Mouse (Mus musculus) stomach, embryonic 14.5 days (tissue): ENCODE results near the gene Sap30. TPM values are rescaled to one million over a fixed set of nuclear protein-coding genes. Genes with fewer than 3 reads are reported as not detected.

Experiments
- ATAC-seq: fragments of 200-750 bp; cut with Nextera tagmentation; 2 replicates; pipeline ENCODE4 v1.8.0; 2017; ENCODE audit warnings: low read depth, moderate TSS enrichment; ENCODE audit not compliant: insufficient number of reproducible peaks, insufficient read depth, low FRiP score
- H3K27ac ChIP-seq: fragments of 300-500 bp; sonication (generic); 2 replicates; pipeline ENCODE4 v1.5.1; 2014; ENCODE audit warnings: mild to moderate bottlenecking, low read length, moderate library complexity, mixed read lengths
- H3K27me3 ChIP-seq: fragments of 300-500 bp; sonication (generic); 2 replicates; pipeline ENCODE4 v1.6.1; 2014; ENCODE audit warnings: low read length, control low read depth, mixed read lengths; ENCODE audit not compliant: control insufficient read depth, insufficient read depth
- H3K36me3 ChIP-seq: fragments of 300-500 bp; sonication (generic); 2 replicates; pipeline ENCODE4 v1.6.1; 2014; ENCODE audit warnings: mild to moderate bottlenecking, control low read depth, low read length, moderate library complexity, mixed read lengths; ENCODE audit not compliant: control insufficient read depth, insufficient read depth
- H3K4me1 ChIP-seq: fragments of 300-500 bp; sonication (generic); 2 replicates; pipeline ENCODE4 v1.6.1; 2014; ENCODE audit warnings: low read length, control low read depth, mixed read lengths; ENCODE audit not compliant: control insufficient read depth, insufficient read depth
- H3K4me2 ChIP-seq: fragments of 300-500 bp; sonication (generic); replicated peaks from 2 replicates; pipeline ENCODE4 v1.6.1; 2014; ENCODE audit warnings: low read depth, low read length, control low read depth
- H3K4me3 ChIP-seq: fragments of 300-500 bp; sonication (generic); 2 replicates; pipeline ENCODE4 v1.5.1; 2014; ENCODE audit warnings: low read depth, low read length, control low read depth
- H3K9ac ChIP-seq: fragments of 300-500 bp; sonication (generic); replicated peaks from 2 replicates; pipeline ENCODE4 v1.6.1; 2014; ENCODE audit warnings: low read depth, mild to moderate bottlenecking, control low read depth, low read length, moderate library complexity, mixed read lengths
- H3K9me3 ChIP-seq: fragments of 300-500 bp; sonication (generic); 2 replicates; pipeline ENCODE4 v1.6.1; 2016; ENCODE audit warnings: low read depth, low read length, control low read depth; ENCODE audit not compliant: control insufficient read depth
- WGBS: fragments of 180-500 bp; shearing (Covaris S2); extraction: QIAGEN DNeasy Blood & Tissue Kit; methylation state at CpG from one replicate; pipeline ENCODE4 v1.1.7; 2014; 5-methylcytosine and 5-hydroxymethylcytosine counted together
- polyA plus RNA-seq: library from polyadenylated mRNA; unstranded; fragments of >200 nt; fragmentation: Nextera tagmentation; extraction: Ambion mirVana; gene quantifications from 2 replicates; pipeline ENCODE4 v1.2.1, GENCODE M21; 2014

The Sap30 gene
- polyA plus RNA-seq, 1 experiment from 2014 or later = 43.6 TPM

GRCm38 (mm10) chr8:57443289-57443688, 44.4 kb downstream of the Sap30 start:
- no peak overlapping the region for H3K4me3 ChIP-seq
- no peaks in the 10 kb centered on the region for H3K9me3 ChIP-seq
- no peaks in the 10 kb centered on the region for H3K4me1 ChIP-seq
- 64% methylated on average over 4 of the region's 4 CpGs for WGBS
- H3K36me3 ChIP-seq = no peaks in the 10 kb centered on the region
- H3K9ac ChIP-seq = no peak overlapping the region
- H3K27ac ChIP-seq = no peak overlapping the region
- no peak for ATAC-seq
- no peaks in the 10 kb centered on the region for H3K27me3 ChIP-seq
- no peak overlapping the region for H3K4me2 ChIP-seq

DNA sequence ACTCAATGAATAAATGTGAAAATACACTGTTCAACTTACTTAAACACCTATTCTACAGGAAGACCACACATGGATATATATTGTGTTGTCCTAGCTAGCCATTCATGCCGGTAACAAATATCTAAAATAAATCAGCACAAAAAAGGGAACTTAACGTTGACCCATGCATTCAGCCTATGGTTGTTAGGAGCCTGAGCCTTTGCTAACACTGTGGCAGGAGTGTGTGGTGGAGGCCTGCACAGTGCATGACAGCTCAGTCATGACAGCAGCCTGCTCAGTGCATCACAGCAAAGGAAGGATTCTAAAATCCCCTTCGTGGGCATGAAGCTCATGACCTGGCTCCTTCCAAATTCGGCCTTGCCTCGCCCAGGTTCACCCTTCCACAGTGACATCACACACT, 46.1 kb downstream of the Sap30 start:
- H3K27ac ChIP-seq = no peak overlapping the region
- no peaks in the 10 kb centered on the region for H3K4me1 ChIP-seq
- 89% methylated on average over 5 of the region's 5 CpGs for WGBS
- no peaks in the 10 kb centered on the region for H3K36me3 ChIP-seq
- no peak overlapping the region for H3K4me3 ChIP-seq
- no peaks in the 10 kb centered on the region for H3K27me3 ChIP-seq
- no peak for ATAC-seq
- H3K4me2 ChIP-seq = no peak overlapping the region
- H3K9ac ChIP-seq = no peak overlapping the region
- H3K9me3 ChIP-seq = no peaks in the 10 kb centered on the region

GRCm38 (mm10) chr8:57441131-57441530, 46.5 kb downstream of the Sap30 start:
- Histone ChIP-seq H3K36me3 (no peaks in the 10 kb centered on the region), H3K4me3 (no peak overlapping the region), H3K27me3 (no peaks in the 10 kb centered on the region), H3K27ac (no peak overlapping the region), H3K9me3 (no peaks in the 10 kb centered on the region), H3K4me2 (no peak overlapping the region), H3K4me1 (no peaks in the 10 kb centered on the region), H3K9ac (no peak overlapping the region)
- WGBS = 61% methylated on average over 4 of the region's 4 CpGs
- ATAC-seq = no peak

- Histone ChIP-seq H3K4me2 (no peak overlapping the region), H3K27me3 (no peaks in the 10 kb centered on the region), H3K4me1 (no peaks in the 10 kb centered on the region), H3K36me3 (no peaks in the 10 kb centered on the region), H3K27ac (no peak overlapping the region), H3K4me3 (no peak overlapping the region), H3K9ac (no peak overlapping the region), H3K9me3 (no peaks in the 10 kb centered on the region)
- ATAC-seq = no peak
- WGBS = 87% methylated on average over 9 of the region's 9 CpGs
These were observed 51.2 kb downstream of the Sap30 start for GRCm38 (mm10) chr8:57436437-57436796.

DNA sequence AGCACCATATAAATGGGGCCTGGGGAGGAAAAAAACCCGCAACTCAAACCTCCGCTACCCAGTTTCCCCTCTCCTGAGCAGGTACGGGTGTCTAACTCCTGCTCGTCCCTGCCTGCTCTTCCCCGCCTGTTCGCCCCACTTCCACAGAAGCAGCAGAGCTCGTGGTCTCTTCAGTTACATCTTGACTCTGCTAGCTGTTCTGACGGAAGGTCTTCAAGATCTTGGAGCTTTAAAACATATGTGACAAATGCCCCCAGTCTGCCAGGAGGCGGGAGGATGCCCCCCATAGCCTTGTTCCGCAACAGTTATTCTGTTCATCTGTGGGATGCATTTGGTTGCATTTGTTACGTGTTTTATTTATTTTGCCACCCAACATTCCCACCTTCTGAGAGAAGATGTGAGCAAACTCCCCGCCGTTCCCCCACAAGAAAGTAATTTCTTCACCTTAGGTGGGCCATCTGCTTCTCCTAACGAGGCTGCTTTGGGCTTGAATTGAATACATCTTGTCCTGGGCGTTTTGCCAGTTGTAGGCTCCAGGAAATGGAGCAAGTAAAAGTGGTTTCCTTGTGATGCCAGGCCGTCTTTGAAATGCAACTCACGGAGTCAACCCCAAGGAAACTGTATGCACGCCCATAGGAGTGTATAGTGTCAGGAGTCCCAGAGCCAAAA, 51.8 kb downstream of the Sap30 start:
- no peaks in the 10 kb centered on the region for H3K9me3 ChIP-seq
- H3K27me3 ChIP-seq = no peaks in the 10 kb centered on the region
- H3K4me2 ChIP-seq = no peak overlapping the region
- H3K4me3 ChIP-seq = no peak overlapping the region
- H3K27ac ChIP-seq = no peak overlapping the region
- no peak for ATAC-seq
- H3K9ac ChIP-seq = no peak overlapping the region
- WGBS = 50% methylated on average over 18 of the region's 18 CpGs
- no peaks in the 10 kb centered on the region for H3K4me1 ChIP-seq
- H3K36me3 ChIP-seq = no peaks in the 10 kb centered on the region

GRCm38 (mm10) chr8:57432802-57433201, 54.9 kb downstream of the Sap30 start:
- no peak overlapping the region for H3K27ac ChIP-seq
- no peaks in the 10 kb centered on the region for H3K4me1 ChIP-seq
- no peaks in the 10 kb centered on the region for H3K36me3 ChIP-seq
- H3K9me3 ChIP-seq = no peaks in the 10 kb centered on the region
- ATAC-seq = no peak
- 76% methylated on average over 5 of the region's 5 CpGs for WGBS
- no peak overlapping the region for H3K9ac ChIP-seq
- H3K27me3 ChIP-seq = no peaks in the 10 kb centered on the region
- no peak overlapping the region for H3K4me3 ChIP-seq
- no peak overlapping the region for H3K4me2 ChIP-seq

Other genes starting within 250 kb of the Sap30 start
- gene Hand2, start 166.9 kb downstream of the Sap30 start, polyA plus RNA-seq = 17.7 and 18.3 TPM in 2 replicates
- gene Scrg1, start 31.9 kb downstream of the Sap30 start, polyA plus RNA-seq = 0.64 and 0.91 TPM in 2 replicates
- 360 and 410 TPM in 2 replicates for gene Hmgb2, start 24.0 kb upstream of the Sap30 start, polyA plus RNA-seq
- gene Galnt7, start 165.2 kb upstream of the Sap30 start, polyA plus RNA-seq = 35.3 and 35.5 TPM in 2 replicates